Mouse (Mus musculus): ENCODE measurements around the gene Lamc1.

DNA sequence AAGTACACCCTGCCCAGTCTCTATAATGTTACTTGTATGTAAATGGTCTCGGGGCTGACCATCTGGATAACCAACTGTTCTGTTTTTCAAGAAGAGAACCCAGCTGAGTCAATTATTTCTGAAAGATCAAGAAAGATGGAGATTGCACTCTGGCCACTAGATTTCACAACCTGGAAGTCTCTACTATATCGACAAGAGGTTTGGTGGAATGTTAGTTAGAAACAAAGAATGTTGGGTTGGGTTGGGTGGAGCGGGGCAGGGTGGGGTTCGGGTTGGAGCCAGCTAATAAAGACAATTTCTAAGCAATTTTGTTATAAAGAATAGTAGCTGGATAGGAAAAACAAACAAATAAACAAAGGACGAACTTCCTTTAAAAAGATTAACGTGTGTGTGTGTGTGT is 62.9 kb downstream of the Lamc1 start:
- TF ChIP-seq CTCF (IDR thresholded peaks at IDR 0.05; ENCODE audit: borderline replicate concordance, insufficient read depth, low read length): no peak
- TF ChIP-seq POLR2A (IDR thresholded peaks at IDR 0.05; ENCODE audit: low read depth, low read length): no peak

Measured in embryonic fibroblast, embryonic 13.5 days (primary cell).